Mouse (Mus musculus) hindbrain, embryonic 15.5 days (tissue): ENCODE data around the gene Gm16867. TPM values are rescaled to one million over a fixed set of nuclear protein-coding genes. Genes with fewer than 3 reads are reported as not detected.
"Not testable (repeated sequence)": the region's sequence is repeated elsewhere in the genome, so short reads cannot be mapped to it uniquely, and the experiment has no call there.

Experiments
- ATAC-seq: fragments of 200-750 bp; cut with Nextera tagmentation; 2 replicates; pipeline ENCODE4 v1.8.0; 2017; ENCODE audit warnings: low read depth, moderate number of reproducible peaks, moderate TSS enrichment; ENCODE audit not compliant: low FRiP score
- H3K27ac ChIP-seq: fragments of 300-500 bp; sonication (generic); replicated peaks from 2 replicates; pipeline ENCODE4 v1.5.1; 2015; ENCODE audit warnings: mild to moderate bottlenecking, inconsistent platforms
- H3K27me3 ChIP-seq: fragments of 300-500 bp; sonication (generic); 2 replicates; pipeline ENCODE4 v1.6.1; 2015; ENCODE audit warnings: control low read depth, inconsistent platforms
- H3K36me3 ChIP-seq: fragments of 300-500 bp; sonication (generic); 2 replicates; pipeline ENCODE4 v1.6.1; 2015; ENCODE audit warnings: control low read depth, inconsistent platforms
- H3K4me1 ChIP-seq: fragments of 300-500 bp; sonication (generic); replicated peaks from 2 replicates; pipeline ENCODE4 v1.6.1; 2015; ENCODE audit warnings: control low read depth, inconsistent platforms
- H3K4me2 ChIP-seq: fragments of 300-500 bp; sonication (generic); 2 replicates; pipeline ENCODE4 v1.6.1; 2015; ENCODE audit warnings: moderate library complexity, mild to moderate bottlenecking, inconsistent platforms
- H3K4me3 ChIP-seq: fragments of 300-500 bp; sonication (generic); 2 replicates; pipeline ENCODE4 v1.5.1; 2015; ENCODE audit warnings: mild to moderate bottlenecking, inconsistent platforms
- H3K9ac ChIP-seq: fragments of 300-500 bp; sonication (generic); 2 replicates; pipeline ENCODE4 v1.6.1; 2015; ENCODE audit warnings: inconsistent platforms
- H3K9me3 ChIP-seq: fragments of 300-500 bp; sonication (generic); 2 replicates; pipeline ENCODE4 v1.6.1; 2016; ENCODE audit warnings: control low read depth, inconsistent platforms
- WGBS: fragments of 180-500 bp; shearing (Covaris S2); methylation state at CpG from one replicate; pipeline ENCODE4 v1.1.7; 2015; 5-methylcytosine and 5-hydroxymethylcytosine counted together
- polyA plus RNA-seq: library from polyadenylated mRNA; unstranded; fragments of >200 nt; fragmentation: Nextera tagmentation; extraction: Ambion mirVana; gene quantifications from 2 replicates; pipeline ENCODE4 v1.2.1, GENCODE M21; 2015

Gm16867 gene
- polyA plus RNA-seq, 1 experiment from 2014 or later: not detected

DNA sequence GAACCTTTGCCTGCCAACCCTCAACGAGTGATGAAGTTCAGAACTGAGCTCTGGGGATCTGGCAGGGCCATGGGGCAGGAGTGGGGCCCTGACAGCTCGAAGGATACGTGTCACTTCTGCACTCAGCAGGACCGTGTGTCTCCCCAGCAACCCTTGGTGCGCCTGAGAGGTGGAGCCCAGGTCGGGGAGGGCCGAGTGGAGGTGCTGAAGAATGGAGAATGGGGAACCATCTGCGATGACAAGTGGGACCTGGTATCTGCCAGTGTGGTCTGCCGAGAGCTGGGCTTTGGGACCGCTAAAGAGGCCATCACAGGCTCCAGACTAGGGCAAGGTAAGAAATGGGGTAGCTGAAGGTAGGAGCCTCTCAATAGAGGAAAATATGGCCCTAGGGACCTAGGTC is 54.3 kb downstream of the Gm16867 start:
- ATAC-seq, H3K4me1 ChIP-seq, H3K4me2 ChIP-seq, H3K4me3 ChIP-seq, H3K36me3 ChIP-seq, H3K27ac ChIP-seq, H3K27me3 ChIP-seq, H3K9me3 ChIP-seq, H3K9ac ChIP-seq: not testable (repeated sequence)
- no CpG with 5 or more reads among the region's 10 CpGs for WGBS

DNA sequence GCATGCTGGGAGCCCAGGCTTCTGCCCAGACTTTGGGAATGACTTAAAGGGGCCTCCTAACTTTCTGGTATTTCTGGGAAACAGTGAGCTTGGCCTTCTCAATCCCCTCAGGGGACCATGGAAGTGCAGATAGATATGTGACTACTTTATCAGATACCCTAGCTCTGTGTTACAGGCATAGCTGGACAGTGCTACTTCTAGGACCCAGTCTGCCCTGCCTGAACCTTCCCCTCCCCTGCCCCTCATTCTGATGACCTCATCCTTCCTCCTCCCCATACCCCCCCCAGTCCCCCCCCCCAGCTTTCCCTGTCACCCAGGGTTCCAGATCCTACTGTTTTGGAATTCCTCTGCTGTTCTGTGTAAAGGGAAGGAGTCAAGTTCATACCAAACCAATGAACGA is 56.2 kb downstream of the Gm16867 start:
- WGBS: no CpG with 5 or more reads among the region's 1 CpGs

DNA sequence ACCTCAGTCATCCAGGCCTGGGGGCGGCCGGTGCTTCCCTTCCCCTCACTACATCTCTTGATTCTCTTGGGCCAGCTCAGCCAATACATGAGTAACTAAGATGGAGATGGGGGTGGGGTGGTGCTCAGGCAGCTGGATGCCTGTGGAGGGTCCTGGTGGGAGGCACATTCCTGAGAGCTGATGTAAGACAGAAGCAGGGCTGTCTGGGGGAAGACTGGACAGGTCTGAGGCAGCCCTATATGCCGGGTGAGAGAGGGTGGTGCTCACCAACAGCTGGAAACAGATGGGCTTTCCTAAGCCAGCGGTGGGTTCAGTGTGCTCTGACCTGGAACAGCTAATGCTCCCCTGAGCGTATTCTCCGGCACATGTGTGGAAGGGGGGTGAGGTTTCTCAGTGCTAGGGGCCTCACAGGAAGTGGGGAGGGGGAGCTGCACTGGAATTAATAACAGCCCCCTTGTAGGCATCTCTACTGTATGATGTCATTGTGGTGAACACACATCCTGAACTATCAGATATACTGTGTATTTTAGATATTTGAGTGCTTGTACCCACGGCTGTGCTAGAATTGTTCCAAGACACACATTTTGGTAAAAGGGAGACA is 60.0 kb downstream of the Gm16867 start:
- not testable (repeated sequence) for H3K27ac ChIP-seq, H3K4me2 ChIP-seq, H3K27me3 ChIP-seq, H3K4me3 ChIP-seq, H3K9ac ChIP-seq, H3K36me3 ChIP-seq, ATAC-seq, H3K4me1 ChIP-seq, H3K9me3 ChIP-seq
- WGBS: no CpG with 5 or more reads among the region's 7 CpGs

More for the DNA sequence above, 56.2 kb downstream of the Gm16867 start:
- H3K27ac ChIP-seq, H3K9ac ChIP-seq, H3K4me1 ChIP-seq, H3K9me3 ChIP-seq, H3K36me3 ChIP-seq, H3K4me3 ChIP-seq, H3K27me3 ChIP-seq, ATAC-seq, H3K4me2 ChIP-seq: not testable (repeated sequence)

DNA sequence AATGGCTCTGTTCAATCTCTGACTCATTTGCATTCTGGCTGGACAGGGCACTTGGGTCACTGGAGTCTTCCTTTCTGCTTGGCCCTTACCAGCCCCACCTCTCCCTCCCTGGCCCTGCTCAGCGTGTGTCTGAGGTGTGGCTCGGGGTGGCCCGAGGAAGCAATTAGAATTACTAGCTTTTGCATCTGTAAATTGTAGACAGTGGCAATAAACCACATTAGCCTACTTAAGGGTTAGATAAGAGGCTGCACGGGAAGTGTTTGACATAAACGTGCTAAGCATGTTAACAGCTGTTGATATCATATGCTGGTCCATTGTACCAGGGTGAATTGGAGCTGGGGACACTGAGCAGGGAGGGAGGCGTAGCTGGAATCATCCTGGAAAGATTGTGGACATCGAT is 62.2 kb downstream of the Gm16867 start:
- H3K9me3 ChIP-seq, H3K4me1 ChIP-seq: not testable (repeated sequence)

DNA sequence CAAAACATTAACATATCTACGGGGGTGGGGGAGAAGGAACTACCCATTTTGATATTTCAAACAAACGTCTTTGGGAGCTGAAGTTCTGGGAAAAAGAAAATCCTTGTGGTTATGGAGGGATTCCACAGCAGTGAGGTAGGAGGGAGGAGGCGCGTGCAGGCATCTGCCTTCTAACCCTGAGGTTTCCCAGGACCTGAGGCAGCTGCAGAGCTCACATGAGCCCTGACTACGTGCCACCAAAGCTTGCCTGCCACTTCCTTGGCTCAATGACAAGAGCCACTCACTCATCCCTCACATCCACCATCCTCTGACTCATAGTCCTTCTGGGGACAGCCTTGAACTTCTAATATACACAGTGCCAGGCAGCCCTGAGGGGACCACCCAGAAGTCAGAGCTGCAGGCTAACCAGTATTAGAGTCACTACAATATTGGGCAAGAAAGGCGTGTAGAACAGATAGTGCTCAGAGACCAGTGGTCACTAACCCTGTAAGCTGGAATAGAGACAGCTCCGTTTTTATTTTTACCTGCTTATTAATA is 64.4 kb downstream of the Gm16867 start:
- not testable (repeated sequence) for H3K4me3 ChIP-seq, H3K9me3 ChIP-seq, H3K27ac ChIP-seq, H3K4me1 ChIP-seq, ATAC-seq, H3K4me2 ChIP-seq, H3K27me3 ChIP-seq, H3K36me3 ChIP-seq, H3K9ac ChIP-seq
- WGBS: no CpG with 5 or more reads among the region's 7 CpGs

More for the DNA sequence above, 62.2 kb downstream of the Gm16867 start:
- H3K36me3 ChIP-seq, H3K9ac ChIP-seq, H3K4me3 ChIP-seq, H3K4me2 ChIP-seq, ATAC-seq, H3K27ac ChIP-seq, H3K27me3 ChIP-seq: not testable (repeated sequence)
- WGBS: no CpG with 5 or more reads among the region's 7 CpGs

DNA sequence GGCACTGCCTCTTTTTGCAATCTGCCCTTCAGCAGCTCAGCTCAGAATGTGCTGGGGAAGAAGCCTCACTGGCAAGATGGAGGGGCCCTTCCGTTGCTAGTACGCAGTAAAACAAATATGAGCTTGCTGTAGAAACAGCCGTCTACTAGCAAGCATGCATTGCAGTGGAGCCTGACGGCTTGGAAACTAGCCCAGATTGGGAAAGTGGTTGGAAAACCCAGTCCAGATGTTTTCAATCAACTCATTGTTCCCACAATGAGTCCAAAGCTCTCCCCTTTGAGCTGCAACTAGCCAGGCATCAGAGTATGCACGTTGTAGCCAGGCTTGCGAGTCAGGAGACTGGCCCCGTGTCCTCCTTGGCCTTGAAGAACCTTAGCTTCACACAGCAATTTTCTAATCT is 82.2 kb downstream of the Gm16867 start:
- H3K27me3 ChIP-seq, H3K9me3 ChIP-seq, ATAC-seq, H3K27ac ChIP-seq, H3K4me3 ChIP-seq, H3K9ac ChIP-seq, H3K4me2 ChIP-seq, H3K36me3 ChIP-seq, H3K4me1 ChIP-seq: not testable (repeated sequence)
- no CpG with 5 or more reads among the region's 7 CpGs for WGBS

DNA sequence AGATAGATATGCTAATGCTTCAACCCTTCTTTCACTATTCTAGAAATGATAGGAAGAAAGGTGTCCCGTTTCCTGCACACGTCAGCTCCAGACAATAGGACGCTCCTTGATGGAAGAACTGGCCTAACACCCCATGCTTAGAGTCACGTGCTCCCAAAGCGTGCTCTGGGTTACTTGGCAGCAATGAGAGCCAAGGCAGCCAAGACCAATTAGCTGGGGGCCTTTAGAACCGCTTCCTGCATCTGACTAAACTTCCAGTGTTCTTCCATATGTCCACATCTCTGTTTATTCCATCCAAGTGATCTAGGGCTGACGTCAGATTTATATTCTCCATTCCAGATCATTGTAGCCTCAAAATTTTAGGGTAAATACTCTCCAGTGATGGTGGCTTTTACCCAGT is 85.6 kb downstream of the Gm16867 start:
- not testable (repeated sequence) for H3K9ac ChIP-seq, H3K27ac ChIP-seq, H3K36me3 ChIP-seq, H3K9me3 ChIP-seq, H3K4me3 ChIP-seq, H3K4me2 ChIP-seq, H3K4me1 ChIP-seq, ATAC-seq, H3K27me3 ChIP-seq
- no CpG with 5 or more reads among the region's 7 CpGs for WGBS

Other genes starting within 250 kb of the Gm16867 start
- not detected in 2 replicates for gene Synb, start 209.1 kb downstream of the Gm16867 start, polyA plus RNA-seq
- not detected in 2 replicates for gene Gm27179, start 9.2 kb upstream of the Gm16867 start, polyA plus RNA-seq
- gene Entpd4b, start 52.1 kb upstream of the Gm16867 start, polyA plus RNA-seq: 16.0 TPM in 2 replicates